Mouse (Mus musculus) testis, adult 2 months (tissue): Measurements from ENCODE around the gene Ktn1.

Experiments used
- CTCF ChIP-seq: fragments of 200-500 bp; IDR thresholded peaks from 2 replicates; pipeline ENCODE4 v1.5.1; 2012; ENCODE audit warnings: low read depth, mild to moderate bottlenecking, inconsistent platforms, low read length, moderate library complexity; ENCODE audit not compliant: control insufficient read depth, insufficient read depth, insufficient replicate concordance
- POLR2A ChIP-seq: fragments of 200-500 bp; IDR thresholded peaks from 2 replicates; pipeline ENCODE4 v1.6.1; 2012; ENCODE audit warnings: low read depth, mild to moderate bottlenecking, inconsistent platforms, low read length, moderate library complexity; ENCODE audit not compliant: control insufficient read depth

- no peak for TF ChIP-seq POLR2A
- no peak for TF ChIP-seq CTCF
Measured at GRCm38 (mm10) chr14:47699126-47699525, 50.9 kb downstream of the Ktn1 start.
